Mouse (Mus musculus): ENCODE measurements around the gene 6030452D12Rik. TPM values are rescaled to one million over a fixed set of nuclear protein-coding genes. Genes with fewer than 3 reads are reported as not detected.

The 6030452D12Rik gene
- polyA plus RNA-seq (2016; fragmentation: Nextera tagmentation; extraction: Ambion mirVana): not detected in 2 replicates

DNA sequence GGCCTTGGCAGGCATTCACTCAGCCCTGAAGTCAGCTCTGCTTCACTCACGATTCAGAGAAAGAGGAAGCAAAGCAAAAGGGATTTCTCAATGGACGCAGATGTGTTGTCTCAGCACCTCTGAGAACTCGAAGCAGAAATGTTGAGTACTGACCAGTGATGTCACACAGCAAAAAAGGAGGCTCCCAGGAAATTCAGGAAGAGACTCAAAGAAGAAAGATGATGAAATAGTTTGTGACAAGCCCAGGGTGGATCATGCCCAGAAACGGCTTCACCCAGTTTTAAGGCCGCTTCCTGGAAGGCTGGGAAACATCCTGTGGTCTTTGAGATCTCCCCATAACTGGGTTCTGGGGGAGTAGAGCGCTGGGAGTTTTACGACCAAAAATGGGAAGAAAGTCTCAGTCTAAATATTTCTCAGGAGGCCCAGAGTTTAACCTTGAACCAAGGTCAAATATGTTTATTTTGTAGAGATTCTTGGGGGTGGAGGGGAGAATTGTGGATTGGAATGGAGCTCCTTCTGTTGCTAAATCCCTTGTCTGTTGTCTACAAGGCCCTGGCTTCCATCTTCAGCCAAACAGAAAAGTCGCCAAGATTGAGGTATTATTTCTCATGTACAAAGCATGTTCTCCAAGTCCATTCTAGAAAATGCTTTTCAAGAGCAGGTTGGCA lies at the start of gene 6030452D12Rik:
TSS of gene 6030452D12Rik (plus strand) at position 505 of the 668 bp plus-strand sequence.
- Histone ChIP-seq H3K9me3 (replicated peaks) (0 out of 2 replicates have a peak, but pooled peaks cover 6% of the 10 kb centered on the region), H3K4me2 (no peak within 1 kb of the TSS), H3K4me3 (no peak within 1 kb of the TSS), H3K27ac (ENCODE audit: poor library complexity, severe bottlenecking) (no peak within 1 kb of the TSS), H3K4me1 (replicated peaks) (0 out of 2 replicates have a peak, but pooled peaks cover under 1% of the 10 kb centered on the region), H3K27me3 (replicated peaks) (no peaks in the 10 kb centered on the region), H3K9ac (no peak within 1 kb of the TSS), H3K36me3 (no peaks in the 10 kb centered on the region)
- WGBS: 73% methylated on average over 8 of the region's 8 CpGs
- no peak for ATAC-seq (ENCODE audit: insufficient number of reproducible peaks, low FRiP score)

- no peak for ATAC-seq (ENCODE audit: insufficient number of reproducible peaks, low FRiP score)
- WGBS: 69% methylated on average over 6 of the region's 6 CpGs
- no peaks in the 10 kb centered on the region for H3K4me1 ChIP-seq (replicated peaks)
- no peaks in the 10 kb centered on the region for H3K9me3 ChIP-seq (replicated peaks)
- H3K36me3 ChIP-seq: no peaks in the 10 kb centered on the region
- no peak overlapping the region for H3K9ac ChIP-seq
- H3K27me3 ChIP-seq (replicated peaks): no peaks in the 10 kb centered on the region
- no peak overlapping the region for H3K27ac ChIP-seq (ENCODE audit: poor library complexity, severe bottlenecking)
- H3K4me2 ChIP-seq: no peak overlapping the region
- H3K4me3 ChIP-seq: no peak overlapping the region
Measured at GRCm38 (mm10) chr8:106451301-106452085, 48.8 kb upstream of the 6030452D12Rik start.

- 73% methylated on average over 12 of the region's 12 CpGs for WGBS
- H3K4me1 ChIP-seq (replicated peaks): no peaks in the 10 kb centered on the region
Measured at GRCm38 (mm10) chr8:106452701-106453481, 47.4 kb upstream of the 6030452D12Rik start.

GRCm38 (mm10) chr8:106454036-106454435 lies 46.3 kb upstream of the 6030452D12Rik start:
- no peak for ATAC-seq (ENCODE audit: insufficient number of reproducible peaks, low FRiP score)
- Histone ChIP-seq H3K4me2 (no peak overlapping the region), H3K27me3 (replicated peaks) (no peaks in the 10 kb centered on the region), H3K9ac (no peak overlapping the region), H3K36me3 (no peaks in the 10 kb centered on the region), H3K27ac (ENCODE audit: poor library complexity, severe bottlenecking) (no peak overlapping the region), H3K4me3 (no peak overlapping the region), H3K9me3 (replicated peaks) (no peaks in the 10 kb centered on the region), H3K4me1 (replicated peaks) (no peaks in the 10 kb centered on the region)
- WGBS: 65% methylated on average over 11 of the region's 11 CpGs

More at GRCm38 (mm10) chr8:106452701-106453481, 47.4 kb upstream of the 6030452D12Rik start:
- Histone ChIP-seq H3K36me3 (no peaks in the 10 kb centered on the region), H3K4me3 (no peak overlapping the region), H3K4me2 (no peak overlapping the region), H3K27me3 (replicated peaks) (no peaks in the 10 kb centered on the region), H3K27ac (ENCODE audit: poor library complexity, severe bottlenecking) (no peak overlapping the region), H3K9ac (no peak overlapping the region), H3K9me3 (replicated peaks) (no peaks in the 10 kb centered on the region)
- no peak for ATAC-seq (ENCODE audit: insufficient number of reproducible peaks, low FRiP score)

GRCm38 (mm10) chr8:106462131-106462530 lies 38.2 kb upstream of the 6030452D12Rik start:
- Histone ChIP-seq H3K36me3 (no peaks in the 10 kb centered on the region), H3K9ac (no peak overlapping the region), H3K4me1 (replicated peaks) (peaks cover 23% of the 10 kb centered on the region), H3K4me3 (no peak overlapping the region), H3K27ac (ENCODE audit: poor library complexity, severe bottlenecking) (no peak overlapping the region), H3K27me3 (replicated peaks) (no peaks in the 10 kb centered on the region), H3K4me2 (no peak overlapping the region), H3K9me3 (replicated peaks) (0 out of 2 replicates have a peak, but pooled peaks cover 3% of the 10 kb centered on the region)
- WGBS: 50% methylated on average over 5 of the region's 5 CpGs
- no peak for ATAC-seq (ENCODE audit: insufficient number of reproducible peaks, low FRiP score)

GRCm38 (mm10) chr8:106463795-106464194 lies 36.5 kb upstream of the 6030452D12Rik start:
- Histone ChIP-seq H3K4me2 (no peak overlapping the region), H3K27ac (ENCODE audit: poor library complexity, severe bottlenecking) (no peak overlapping the region), H3K9me3 (replicated peaks) (0 out of 2 replicates have a peak, but pooled peaks cover 3% of the 10 kb centered on the region), H3K9ac (no peak overlapping the region), H3K27me3 (replicated peaks) (no peaks in the 10 kb centered on the region), H3K36me3 (no peaks in the 10 kb centered on the region), H3K4me3 (no peak overlapping the region), H3K4me1 (replicated peaks) (peaks cover 23% of the 10 kb centered on the region)
- no peak for ATAC-seq (ENCODE audit: insufficient number of reproducible peaks, low FRiP score)
- 32% methylated on average over 6 of the region's 6 CpGs for WGBS

GRCm38 (mm10) chr8:106469485-106469884 lies 30.8 kb upstream of the 6030452D12Rik start:
- Histone ChIP-seq H3K9me3 (replicated peaks) (0 out of 2 replicates have a peak, but pooled peaks cover 3% of the 10 kb centered on the region), H3K4me3 (no peak overlapping the region), H3K4me2 (no peak overlapping the region), H3K27ac (ENCODE audit: poor library complexity, severe bottlenecking) (no peak overlapping the region), H3K27me3 (replicated peaks) (no peaks in the 10 kb centered on the region), H3K4me1 (replicated peaks) (no peaks in the 10 kb centered on the region), H3K36me3 (no peaks in the 10 kb centered on the region), H3K9ac (no peak overlapping the region)
- ATAC-seq (ENCODE audit: insufficient number of reproducible peaks, low FRiP score): no peak
- 60% methylated on average over 7 of the region's 7 CpGs for WGBS

- 89% methylated on average over 5 of the region's 5 CpGs for WGBS
- Histone ChIP-seq H3K27me3 (replicated peaks) (no peaks in the 10 kb centered on the region), H3K9ac (no peak overlapping the region), H3K4me3 (no peak overlapping the region), H3K4me1 (replicated peaks) (no peaks in the 10 kb centered on the region), H3K4me2 (no peak overlapping the region), H3K36me3 (no peaks in the 10 kb centered on the region), H3K9me3 (replicated peaks) (peaks cover 7% of the 10 kb centered on the region; the same call in 1 of the 2 replicates), H3K27ac (ENCODE audit: poor library complexity, severe bottlenecking) (no peak overlapping the region)
- ATAC-seq (ENCODE audit: insufficient number of reproducible peaks, low FRiP score): no peak
Measured at GRCm38 (mm10) chr8:106474001-106474400, 26.3 kb upstream of the 6030452D12Rik start.

DNA sequence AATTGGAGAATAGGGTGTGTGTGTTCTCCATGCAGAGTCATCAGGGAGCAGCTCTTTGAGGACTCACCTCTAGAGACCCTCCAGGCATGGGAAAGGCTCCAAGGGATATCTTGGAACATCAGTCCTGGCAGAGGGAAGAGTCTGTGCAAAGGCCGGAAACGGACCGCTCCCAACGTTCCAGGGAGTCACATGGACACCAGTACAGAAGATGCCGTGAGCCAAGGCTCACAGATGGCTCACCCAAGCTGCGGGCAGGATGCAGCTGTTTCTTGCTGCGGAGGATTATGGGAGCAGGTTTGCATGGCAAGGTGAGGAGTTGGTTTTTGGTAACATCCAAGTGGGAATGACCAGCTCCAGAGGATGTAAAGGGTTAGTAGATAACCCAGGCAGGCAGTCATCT lies 3.9 kb downstream of the 6030452D12Rik start:
- H3K9ac ChIP-seq: no peak overlapping the region
- no peak for ATAC-seq (ENCODE audit: insufficient number of reproducible peaks, low FRiP score)
- 89% methylated on average over 7 of the region's 7 CpGs for WGBS
- 0 out of 2 replicates have a peak, but pooled peaks cover 3% of the 10 kb centered on the region for H3K9me3 ChIP-seq (replicated peaks)
- no peak overlapping the region for H3K4me3 ChIP-seq
- no peak overlapping the region for H3K4me2 ChIP-seq
- 0 out of 2 replicates have a peak, but pooled peaks cover 6% of the 10 kb centered on the region for H3K27me3 ChIP-seq (replicated peaks)
- no peak overlapping the region for H3K27ac ChIP-seq (ENCODE audit: poor library complexity, severe bottlenecking)
- H3K4me1 ChIP-seq (replicated peaks): peaks cover 24% of the 10 kb centered on the region
- no peaks in the 10 kb centered on the region for H3K36me3 ChIP-seq

DNA sequence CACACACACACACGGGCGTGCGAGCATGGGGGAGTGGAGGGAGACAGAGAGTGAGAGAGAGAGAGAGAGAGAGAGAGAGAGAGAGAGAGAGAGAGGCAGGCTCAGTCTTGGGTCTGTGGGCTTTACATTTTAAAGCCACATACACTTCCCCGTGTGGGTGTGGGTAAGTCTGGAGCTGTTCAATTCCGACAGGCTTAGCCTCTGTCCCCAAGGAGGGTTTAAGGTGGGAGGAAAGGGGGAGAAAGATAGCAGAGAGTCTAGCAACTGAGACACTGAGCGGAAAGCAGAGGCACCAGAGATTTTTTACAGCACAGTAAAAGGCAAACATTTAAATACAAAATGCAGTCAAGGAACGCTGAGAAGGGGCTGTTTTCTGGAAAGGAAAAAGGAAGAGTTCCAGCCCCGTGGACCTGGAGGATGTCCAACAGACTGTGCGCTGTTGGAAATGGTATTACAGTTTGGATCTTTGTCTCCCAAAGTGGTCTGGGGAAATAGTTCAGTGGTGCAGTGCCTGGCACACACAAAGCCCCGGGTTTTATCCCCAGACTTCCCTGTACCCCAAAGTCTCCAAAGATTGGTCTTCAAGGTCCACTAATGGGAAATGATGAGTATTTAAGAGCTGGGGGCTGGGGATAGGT lies 5.1 kb downstream of the 6030452D12Rik start:
- Histone ChIP-seq H3K9me3 (replicated peaks) (no peaks in the 10 kb centered on the region), H3K4me3 (no peak overlapping the region), H3K9ac (no peak overlapping the region), H3K27me3 (replicated peaks) (0 out of 2 replicates have a peak, but pooled peaks cover 6% of the 10 kb centered on the region), H3K4me1 (replicated peaks) (peaks cover 27% of the 10 kb centered on the region), H3K4me2 (no peak overlapping the region), H3K27ac (ENCODE audit: poor library complexity, severe bottlenecking) (no peak overlapping the region), H3K36me3 (no peaks in the 10 kb centered on the region)
- 44% methylated on average over 10 of the region's 10 CpGs for WGBS
- no peak for ATAC-seq (ENCODE audit: insufficient number of reproducible peaks, low FRiP score)

Measured in heart, embryonic 12.5 days (tissue).